Mouse (Mus musculus) layer of hippocampus, postnatal 36 days (tissue): Measurements from ENCODE around the gene Stk10. TPM values are rescaled to one million over a fixed set of nuclear protein-coding genes. Genes with fewer than 3 reads are reported as not detected.

Source experiments
- DNase-seq, 2 experiments: peaks; one replicate each; pipeline ENCODE4 v3.0.0; 2022
- total RNA-seq, 2 experiments: library from RNA; stranded (reverse); gene quantifications; 2 replicates each; pipeline ENCODE4 v1.2.3; 2021

Gene Stk10
- total RNA-seq, 2 experiments from 2014 or later = 8.3 to 8.7 TPM

GRCm38 (mm10) chr11:32551579-32552297 lies 18.6 kb downstream of the Stk10 start:
- peak in 1 of 2 experiments; percentile 39 for DNase-seq

- DNase-seq = no peak
These were observed 19.4 kb downstream of the Stk10 start for GRCm38 (mm10) chr11:32552401-32553090.

- DNase-seq = no peak
These were observed 20.4 kb downstream of the Stk10 start for GRCm38 (mm10) chr11:32553311-32554140.

GRCm38 (mm10) chr11:32554141-32555091 lies 21.3 kb downstream of the Stk10 start:
- DNase-seq = no peak

GRCm38 (mm10) chr11:32555103-32555689 lies 22.1 kb downstream of the Stk10 start:
- no peak for DNase-seq

GRCm38 (mm10) chr11:32556333-32556990 lies 23.4 kb downstream of the Stk10 start:
- no peak for DNase-seq

GRCm38 (mm10) chr11:32558026-32558425 lies 24.9 kb downstream of the Stk10 start:
- no peak for DNase-seq

- DNase-seq = no peak
These were observed 25.6 kb downstream of the Stk10 start for GRCm38 (mm10) chr11:32558677-32559076.

GRCm38 (mm10) chr11:32560015-32560770 lies 27.1 kb downstream of the Stk10 start:
- no peak for DNase-seq

- no peak for DNase-seq
These were observed 28.6 kb downstream of the Stk10 start for GRCm38 (mm10) chr11:32561465-32562355.

- no peak for DNase-seq
These were observed 29.6 kb downstream of the Stk10 start for GRCm38 (mm10) chr11:32562706-32563105.

GRCm38 (mm10) chr11:32563660-32564059 lies 30.6 kb downstream of the Stk10 start:
- DNase-seq = no peak

GRCm38 (mm10) chr11:32564629-32565028 lies 31.5 kb downstream of the Stk10 start:
- DNase-seq = no peak

- DNase-seq = no peak
These were observed 32.0 kb downstream of the Stk10 start for GRCm38 (mm10) chr11:32565088-32565487.

- DNase-seq = no peak
These were observed 33.1 kb downstream of the Stk10 start for GRCm38 (mm10) chr11:32566184-32566583.

GRCm38 (mm10) chr11:32567000-32567855 lies 34.1 kb downstream of the Stk10 start:
- no peak for DNase-seq

GRCm38 (mm10) chr11:32568060-32568459 lies 35.0 kb downstream of the Stk10 start:
- DNase-seq = no peak
